Mouse (Mus musculus) left cerebral cortex, postnatal 25 days (tissue): ENCODE measurements around the gene Slc52a3. TPM values are rescaled to one million over a fixed set of nuclear protein-coding genes. Genes with fewer than 3 reads are reported as not detected.
"Not testable (repeated sequence)": the region's sequence is repeated elsewhere in the genome, so short reads cannot be mapped to it uniquely, and the experiment has no call there.

ENCODE experiments used
- DNase-seq, 2 experiments: peaks; one replicate each; pipeline ENCODE4 v3.0.0; 2022; ENCODE audit warnings: low spot score in 2 of 2, mixed read lengths in 1 of 2
- intact Hi-C: fragments of 180-260 bp; cut with DNase I; formaldehyde crosslinking; loops from one replicate; pipeline ENCODE4 v1.15.1; 2025
- total RNA-seq, 2 experiments: library from RNA; stranded (reverse); gene quantifications; 2 replicates each; pipeline ENCODE4 v1.2.3; 2021

Gene Slc52a3
- total RNA-seq, 2 experiments from 2014 or later = 4.0 to 4.1 TPM

DNA sequence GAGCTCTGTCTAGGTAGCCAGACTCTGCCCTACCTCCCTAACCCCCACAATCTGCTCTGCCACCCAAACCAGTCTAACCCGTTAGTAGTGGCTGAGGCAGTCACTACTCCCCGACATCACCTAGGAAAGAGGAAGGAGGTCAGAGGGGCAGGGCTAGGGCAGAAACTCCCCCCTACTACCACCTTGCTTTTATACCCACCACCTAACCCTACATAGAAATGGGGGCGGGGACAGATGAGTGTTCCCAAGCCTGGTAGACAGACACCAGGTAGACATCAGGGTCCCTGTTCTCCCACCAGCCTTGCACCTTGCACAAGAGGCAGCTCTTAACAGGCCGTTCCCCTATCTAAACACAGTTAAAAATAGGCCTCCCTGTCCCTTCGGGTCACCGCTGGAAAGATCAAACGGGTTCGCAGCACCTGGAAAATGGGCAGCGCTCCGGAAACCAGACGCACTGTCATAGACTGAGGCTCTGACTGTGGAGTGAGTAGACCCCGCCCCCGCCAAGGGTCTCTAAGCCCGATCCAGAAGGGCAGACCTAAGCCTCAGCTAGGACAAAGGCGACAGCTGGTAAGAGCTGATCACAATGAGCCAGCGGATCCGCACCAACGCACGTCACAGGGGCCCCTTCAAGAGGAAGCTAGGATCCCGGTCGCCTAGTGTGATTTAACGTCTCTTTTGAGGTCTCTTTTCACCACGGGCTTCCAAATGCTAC lies 23.3 kb upstream of the Slc52a3 start:
- no peak for DNase-seq
- intact Hi-C loops = no loop called here

DNA sequence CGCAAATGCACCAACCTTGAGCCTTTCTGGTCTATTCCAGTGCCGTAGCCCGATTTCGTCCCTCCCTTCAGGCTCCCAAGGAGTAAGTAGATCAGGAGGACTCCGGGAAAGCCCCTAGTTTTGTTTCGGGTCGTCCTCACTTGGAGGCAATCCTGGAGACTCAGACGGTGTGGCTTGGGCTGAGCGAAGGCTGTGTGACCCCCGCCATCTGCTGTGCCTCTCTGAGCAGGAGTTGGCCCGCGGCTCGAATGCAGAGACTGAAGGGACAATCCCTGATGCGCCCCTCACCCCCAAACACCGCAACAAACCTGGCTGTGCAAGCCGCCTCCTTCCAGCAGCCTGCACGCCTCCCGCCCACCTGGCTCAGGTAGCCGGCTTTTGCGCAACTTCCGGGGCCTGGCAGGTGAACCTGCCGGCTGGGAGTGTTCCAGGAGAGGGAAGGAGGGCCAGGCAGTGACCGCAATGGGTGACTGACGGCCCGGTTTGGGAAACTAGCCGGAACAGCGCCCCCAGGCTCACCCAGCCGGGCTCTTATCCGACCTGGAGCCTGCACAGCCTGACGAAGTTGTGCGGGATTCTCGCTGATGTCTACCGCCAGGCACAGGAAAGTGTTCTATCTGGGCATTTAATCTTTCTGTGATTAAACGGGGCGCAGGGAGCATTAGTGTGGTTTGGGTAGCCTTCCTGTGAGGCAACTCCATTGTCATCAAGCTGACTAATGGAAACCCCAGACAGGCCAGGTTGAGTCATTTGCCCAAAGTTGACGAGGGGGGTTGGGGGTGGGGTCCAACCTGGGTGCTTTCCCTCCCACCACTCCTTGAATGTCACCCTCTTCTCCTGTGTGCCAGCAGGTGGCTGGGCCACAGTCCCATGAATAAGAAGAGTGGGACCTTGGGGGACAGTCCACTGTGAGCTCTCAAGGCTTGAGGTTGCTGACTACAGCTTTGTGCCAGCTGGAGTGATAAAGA lies 22.4 kb upstream of the Slc52a3 start:
- intact Hi-C loops = no loop called here
- no peak for DNase-seq

DNA sequence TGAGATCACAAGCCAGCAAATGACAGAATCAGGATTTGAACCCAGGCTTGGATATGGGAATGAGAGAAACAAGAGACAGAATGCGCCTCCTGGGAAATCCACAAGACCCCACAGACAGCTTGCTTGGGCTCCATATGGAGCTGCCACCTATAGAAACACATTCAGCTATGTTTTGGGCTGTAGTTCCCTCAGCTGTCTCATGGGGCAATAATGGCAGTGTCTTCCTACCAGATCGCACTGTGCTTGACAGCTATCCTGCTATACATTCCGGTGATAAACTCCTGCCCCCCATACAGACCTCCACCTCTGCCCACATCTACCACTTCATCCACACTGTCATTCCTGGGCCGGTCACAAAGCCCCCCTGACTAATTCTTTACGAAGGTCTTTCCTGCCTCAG lies 21.0 kb upstream of the Slc52a3 start:
- intact Hi-C loops = no loop called here
- no peak for DNase-seq

DNA sequence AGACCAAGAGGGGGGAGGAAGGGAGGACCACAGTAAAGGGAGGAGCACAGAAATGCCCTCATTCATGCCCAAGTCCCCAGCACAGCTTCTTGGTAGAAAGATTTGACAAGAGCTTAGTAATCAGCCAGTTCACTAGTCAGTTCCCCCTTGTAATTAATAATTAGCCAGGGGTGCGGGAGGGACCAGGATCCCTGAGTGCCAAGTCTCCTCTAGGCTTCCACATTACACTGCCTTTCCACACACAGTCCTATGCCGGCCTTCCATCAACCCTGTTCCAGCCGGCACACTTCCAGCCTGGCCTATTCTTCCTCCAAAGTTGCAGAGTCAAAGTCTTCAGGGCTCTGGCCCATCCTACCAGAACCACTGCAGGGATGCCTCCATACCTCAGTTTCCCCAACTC lies 20.2 kb upstream of the Slc52a3 start:
- no peak for DNase-seq
- intact Hi-C loops = no loop called here

DNA sequence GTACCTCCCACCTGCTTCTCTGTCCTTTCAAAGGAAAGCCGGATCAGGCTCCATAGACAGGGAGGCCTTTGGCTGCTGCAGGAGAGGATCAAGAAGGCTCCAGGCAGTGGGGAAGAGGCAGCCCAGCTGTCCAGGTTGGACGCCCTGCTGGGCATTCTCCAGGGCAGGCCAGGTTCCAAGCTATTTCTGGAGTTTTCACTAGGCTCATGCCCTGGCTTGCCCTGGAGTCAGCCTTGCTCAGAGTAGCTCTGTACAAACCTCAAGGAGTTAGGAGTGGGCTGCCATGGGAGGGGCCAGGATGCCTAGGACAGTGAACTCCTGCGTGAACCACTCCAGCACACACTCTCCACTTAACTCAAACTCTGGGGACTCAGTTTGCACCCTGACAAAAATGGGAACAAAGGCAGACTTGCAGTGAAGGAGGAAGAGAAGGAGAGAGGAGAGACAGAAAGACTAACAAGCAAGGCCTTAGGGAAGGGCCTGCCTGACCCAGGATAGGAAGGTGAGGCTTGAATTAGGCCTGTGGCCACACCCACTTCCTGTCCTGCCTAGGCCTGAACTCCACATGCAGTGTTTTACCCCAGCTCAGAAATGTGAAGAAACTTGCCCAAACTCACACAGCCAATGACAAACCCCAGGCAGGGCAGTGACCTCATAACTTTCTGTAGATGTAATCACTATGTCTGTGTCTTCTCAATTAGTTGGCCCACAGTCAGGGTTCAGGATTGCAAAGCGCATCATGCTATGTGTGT lies 18.4 kb upstream of the Slc52a3 start:
- DNase-seq = no peak
- intact Hi-C loops = no loop called here

DNA sequence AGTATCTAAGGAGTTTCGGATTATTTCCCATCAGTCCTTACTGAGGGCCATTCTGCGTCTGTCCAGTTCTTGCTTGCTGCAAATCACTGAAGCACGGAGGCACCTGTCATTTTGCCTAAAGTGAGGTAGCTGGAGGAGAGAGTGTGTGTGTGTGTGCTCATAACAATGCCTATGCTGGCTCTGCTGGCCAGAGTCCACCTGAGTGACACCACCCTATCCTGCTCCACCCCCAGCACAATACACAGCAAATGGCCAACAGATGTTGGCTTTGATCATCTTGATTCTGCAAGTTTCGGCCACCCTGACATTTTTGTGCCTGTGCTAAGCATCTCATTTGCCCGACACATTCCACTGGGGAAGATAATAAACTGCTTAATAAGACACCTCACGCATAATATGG lies 17.8 kb upstream of the Slc52a3 start:
- intact Hi-C loops = no loop called here

DNA sequence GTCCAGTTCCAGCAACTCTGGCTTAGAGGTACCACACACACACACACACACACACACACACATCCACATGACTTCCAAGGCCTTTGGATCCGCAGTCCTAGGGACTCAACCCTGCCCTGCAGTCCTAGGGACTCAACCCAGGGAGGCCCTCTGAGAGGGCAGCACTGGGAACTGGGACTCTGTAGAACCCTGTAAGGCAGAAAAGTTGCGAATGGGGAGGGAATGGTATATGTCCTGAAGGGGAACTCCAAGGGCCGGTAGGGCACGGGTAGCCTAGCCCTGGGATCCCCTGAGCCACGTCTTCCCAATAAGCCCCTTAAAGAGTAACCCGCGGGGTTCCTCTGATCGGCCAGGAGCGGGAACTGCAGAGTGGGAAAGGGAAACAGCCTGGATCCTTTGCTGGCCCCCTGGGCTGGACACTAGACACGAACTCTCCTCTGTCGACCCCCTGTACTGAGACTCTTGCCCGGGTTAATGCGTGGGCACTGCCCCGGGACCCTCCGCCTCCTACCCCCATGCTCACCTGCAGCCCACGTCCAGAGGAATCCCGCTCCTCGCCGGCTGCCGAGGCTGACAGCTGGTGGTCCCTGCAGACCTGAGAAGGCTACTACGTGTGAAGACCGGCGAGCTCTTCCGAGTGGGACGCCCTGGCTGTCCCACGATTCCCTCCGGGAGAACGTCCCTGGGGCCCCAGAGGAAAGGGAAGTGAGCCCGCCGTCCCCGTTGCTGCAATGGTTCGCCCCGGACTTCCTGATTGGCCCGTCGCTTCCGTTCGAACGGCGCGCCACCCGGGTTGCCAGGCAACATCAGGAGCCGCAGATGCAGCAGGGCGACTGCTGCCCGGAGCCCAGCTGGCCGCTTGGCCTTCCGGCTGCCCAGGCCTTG lies 16.6 kb upstream of the Slc52a3 start, which contains the start of gene Fam110a:
Gene Fam110a, minus strand, starts transcription at position 750 of the 885 bp plus-strand sequence.
- peak; percentile 92 to 96 for DNase-seq
- intact Hi-C loops = no loop called here

More for the DNA sequence above, 17.8 kb upstream of the Slc52a3 start:
- no peak for DNase-seq

DNA sequence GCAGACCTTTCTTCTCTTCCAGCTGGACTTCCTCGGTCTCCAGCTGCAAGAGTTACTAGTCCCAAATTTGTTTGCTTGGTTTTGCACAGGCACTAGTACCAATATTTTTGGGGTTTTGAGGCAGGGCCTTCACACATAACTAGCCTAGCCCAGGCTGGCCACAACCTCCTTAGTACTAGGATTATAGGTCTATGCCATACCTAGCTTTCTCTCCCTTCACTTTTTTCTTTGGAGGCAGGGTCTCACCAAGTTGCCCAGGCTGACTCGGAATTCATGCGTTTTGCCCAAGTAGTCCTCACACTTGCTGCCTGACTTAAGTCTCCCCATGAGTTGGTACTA lies 16.0 kb upstream of the Slc52a3 start:
- DNase-seq = no peak
- intact Hi-C loops = no loop called here

DNA sequence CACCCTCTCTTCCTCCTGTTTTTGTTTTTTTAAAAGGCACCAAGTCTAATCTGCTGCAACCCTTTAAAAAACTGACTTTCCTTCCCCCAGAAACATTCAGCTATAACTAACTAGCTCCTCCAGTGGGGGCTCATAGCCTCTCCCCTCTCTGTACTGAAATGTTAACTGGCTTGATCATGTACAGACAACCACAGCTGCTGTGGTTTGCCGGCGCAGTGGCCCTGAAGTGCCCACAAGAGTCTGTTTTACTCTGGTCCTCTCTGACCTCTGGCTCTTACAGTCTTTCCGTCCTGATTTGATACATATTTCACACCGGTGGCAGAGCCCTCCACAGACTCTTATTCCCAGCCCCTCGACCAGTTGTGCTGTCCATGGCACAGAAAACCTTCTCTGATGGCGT lies 15.0 kb upstream of the Slc52a3 start:
- no peak for DNase-seq
- intact Hi-C loops = no loop called here

DNA sequence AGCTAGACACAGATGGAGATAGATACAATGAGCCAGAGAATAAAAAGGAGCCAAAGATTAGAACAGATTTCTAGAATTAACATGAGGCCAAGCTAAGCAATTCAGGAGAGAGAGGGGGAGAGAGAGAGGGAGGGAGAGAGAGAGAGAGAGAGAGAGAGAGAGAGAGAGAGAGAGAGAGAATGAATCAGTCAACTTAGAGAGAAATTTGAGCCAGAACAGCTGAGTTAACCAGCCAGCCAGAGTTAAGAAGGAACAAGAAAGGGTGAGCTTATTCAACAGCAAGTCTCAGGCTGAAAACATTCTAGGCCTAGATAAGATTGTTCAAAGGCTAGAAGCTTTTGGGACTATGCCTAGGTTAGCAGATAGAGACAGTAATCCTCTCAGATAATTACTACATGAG lies 13.8 kb upstream of the Slc52a3 start:
- DNase-seq = no peak

DNA sequence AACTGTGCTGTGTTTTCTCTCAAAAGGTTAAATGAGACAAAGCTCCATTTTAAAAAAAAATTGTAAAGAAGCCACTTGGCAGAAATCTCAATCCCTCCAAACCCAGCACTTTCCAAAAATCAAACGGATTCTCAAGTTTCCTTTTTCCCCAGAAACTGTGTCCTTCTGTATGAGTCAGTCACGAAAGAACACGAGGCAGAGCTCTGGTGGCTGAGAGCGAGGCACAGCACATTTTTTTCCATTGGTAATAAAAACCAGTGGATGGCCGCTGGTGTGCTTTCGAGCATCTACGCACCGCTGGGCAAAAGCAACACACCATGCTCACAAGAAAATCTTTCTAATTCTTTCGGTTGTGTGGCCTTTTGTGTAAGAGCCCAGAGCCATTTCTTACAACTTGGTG lies 12.3 kb upstream of the Slc52a3 start:
- intact Hi-C loops = no loop called here
- DNase-seq = peak in 1 of 2 experiments; percentile 31

More for the DNA sequence above, 13.8 kb upstream of the Slc52a3 start:
- intact Hi-C loops = no loop called here

DNA sequence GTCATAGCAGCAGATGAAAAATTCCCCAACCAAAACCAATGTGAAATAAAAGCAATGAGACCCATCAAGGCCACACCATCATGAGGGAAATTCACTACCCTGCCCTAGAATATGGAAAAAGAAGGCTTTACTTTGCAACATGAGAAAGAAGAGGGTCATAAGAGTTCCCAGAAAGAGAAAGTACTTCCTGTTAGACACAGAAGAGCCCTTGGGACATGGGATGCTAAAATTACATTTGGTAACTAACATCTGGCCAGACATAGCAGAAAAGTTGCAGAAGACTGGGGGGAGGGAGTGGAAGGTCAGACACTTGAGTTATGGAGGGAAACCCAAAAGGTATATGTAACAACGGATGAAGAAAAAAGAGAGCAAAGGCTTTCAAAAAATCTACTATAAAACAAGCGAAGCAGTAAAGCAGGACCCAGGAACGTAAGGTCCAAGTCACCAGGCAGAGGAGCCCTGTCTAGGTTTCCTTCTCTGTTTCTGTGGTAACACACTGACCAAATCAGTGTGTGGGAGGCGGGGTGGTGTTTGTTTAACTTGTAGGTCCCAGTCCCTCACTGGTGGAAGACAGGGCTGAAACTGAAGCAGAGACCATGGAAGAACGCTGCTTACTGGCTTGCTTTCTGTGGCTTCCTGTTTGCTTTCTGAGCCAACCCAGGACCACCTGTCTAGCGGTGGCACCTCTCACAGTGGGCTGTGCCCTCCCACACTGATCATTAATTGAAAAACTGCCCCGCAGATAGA lies 10.7 kb upstream of the Slc52a3 start:
- DNase-seq = no peak
- intact Hi-C loops = no loop called here

DNA sequence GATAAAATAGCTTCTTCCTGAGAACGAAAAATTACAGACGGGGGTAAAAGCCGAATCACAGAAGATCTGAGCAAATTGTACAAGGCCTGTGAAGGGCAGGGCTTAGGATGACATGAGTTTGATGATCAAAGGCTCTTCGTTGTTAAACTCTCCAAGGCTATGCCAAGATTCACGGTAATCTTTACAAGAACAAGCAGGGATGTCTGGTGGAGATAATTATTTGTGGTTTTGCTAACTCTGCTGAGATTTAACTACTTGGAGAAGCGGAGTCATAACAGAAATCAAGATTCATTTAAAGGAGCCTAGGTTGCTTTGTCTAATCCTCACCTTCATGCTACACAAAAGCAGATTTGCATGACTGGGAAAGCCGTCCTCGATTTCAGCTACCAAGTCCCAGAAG lies 9.4 kb upstream of the Slc52a3 start:
- no peak for DNase-seq
- intact Hi-C loops = no loop called here

DNA sequence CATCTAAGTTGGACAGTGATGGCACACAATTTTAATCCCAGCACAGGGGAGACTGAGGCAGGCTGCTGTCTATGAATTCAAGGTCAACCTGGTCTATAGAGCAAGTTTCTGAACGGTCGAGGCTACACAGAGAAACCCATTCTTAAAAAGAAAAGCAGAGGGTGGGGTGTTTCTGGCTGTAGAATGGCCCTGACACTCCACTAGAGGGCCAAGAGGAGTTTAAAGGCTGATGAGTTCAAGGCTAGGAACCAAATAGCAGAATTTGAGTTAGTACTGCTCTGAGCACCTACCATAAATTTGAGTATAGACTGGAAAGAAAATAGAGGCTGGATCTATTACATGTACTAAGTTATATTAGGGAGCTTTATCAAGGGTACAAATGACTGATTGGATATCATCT lies 7.3 kb upstream of the Slc52a3 start:
- no peak for DNase-seq
- intact Hi-C loops = no loop called here

DNA sequence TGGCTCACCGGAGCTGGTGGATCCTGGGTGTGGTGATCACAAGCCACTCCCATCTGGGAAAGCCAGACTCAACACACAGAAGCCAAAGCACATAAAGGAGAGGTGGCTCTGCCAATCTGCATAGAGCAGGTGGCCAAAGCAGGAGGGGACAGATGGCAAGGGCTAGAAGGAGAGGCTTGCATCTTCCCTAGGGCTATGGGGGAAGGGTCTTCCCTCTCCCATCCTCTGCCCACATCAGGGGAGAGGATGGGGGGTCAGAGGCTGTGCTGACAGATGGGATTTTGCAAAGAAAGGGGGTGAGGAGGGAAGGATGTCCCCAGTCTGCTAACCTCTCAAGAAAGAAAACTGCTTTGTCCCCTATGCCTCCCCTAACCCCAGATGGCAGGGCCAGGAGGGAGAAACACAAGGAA lies 5.3 kb upstream of the Slc52a3 start:
- DNase-seq = no peak
- intact Hi-C loops = loop anchor here (5.0 kb wide), 1 partner anchor 239 kb away; no protein-coding TSS in a partner anchor

DNA sequence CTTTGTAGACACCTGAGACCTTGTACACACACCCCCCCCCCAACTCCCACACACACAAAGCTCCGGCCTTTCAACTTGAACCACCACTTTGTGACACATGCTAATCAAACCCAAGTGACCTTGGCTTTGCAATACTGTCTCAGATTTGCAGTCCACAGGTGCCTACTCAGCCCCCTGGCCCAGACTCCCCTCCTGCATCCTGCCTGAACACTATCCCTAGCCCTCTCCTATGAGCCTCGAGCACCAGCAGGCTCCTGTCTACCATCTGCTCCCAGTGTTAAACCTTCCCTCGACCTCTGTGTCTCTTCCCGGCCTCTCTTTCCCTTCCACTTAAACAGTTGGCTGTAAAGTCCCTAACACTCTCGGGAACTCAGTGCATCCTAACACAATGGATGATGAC lies 4.9 kb upstream of the Slc52a3 start:
- no peak for DNase-seq
- intact Hi-C loops = loop anchor here (5.0 kb wide), 1 partner anchor 239 kb away; no protein-coding TSS in a partner anchor

DNA sequence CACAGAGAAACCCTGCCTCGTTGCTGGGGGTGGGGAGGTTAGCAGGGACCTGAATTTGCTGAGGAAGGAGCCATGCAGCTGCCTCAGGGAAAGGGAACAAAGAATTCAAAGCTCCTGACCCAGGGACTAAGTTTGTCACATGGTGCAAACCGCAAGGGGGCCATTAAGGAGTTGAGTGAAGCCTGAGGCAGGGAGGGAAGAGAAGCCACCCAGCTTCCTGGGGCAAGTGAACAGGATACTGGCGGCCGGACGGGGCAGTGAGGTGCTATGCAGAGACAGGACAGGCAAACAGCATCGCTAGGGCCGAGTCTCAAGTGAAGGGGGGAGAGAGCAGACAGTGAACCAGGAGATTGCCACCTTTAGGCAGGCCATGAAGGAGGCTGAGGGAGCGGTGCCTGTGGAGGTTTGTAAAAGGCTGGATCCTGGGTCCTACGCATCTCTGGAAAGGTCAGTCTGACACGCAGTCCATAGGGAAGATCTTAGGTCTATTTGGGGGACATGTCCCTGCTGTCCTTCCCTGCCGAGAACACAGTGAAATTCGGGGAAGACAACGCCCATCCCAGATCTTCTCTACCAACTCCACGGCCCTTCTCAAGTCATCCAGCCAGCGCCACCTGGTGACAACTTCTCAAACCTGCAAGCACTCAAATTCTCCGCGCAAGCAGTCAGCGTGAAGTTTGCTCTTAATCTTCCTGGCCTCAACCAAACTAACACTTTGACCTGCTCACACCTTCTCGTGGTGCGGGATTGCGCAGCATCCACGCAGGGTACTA lies 1.8 kb upstream of the Slc52a3 start:
- intact Hi-C loops = loop anchor here (1.0 to 5.0 kb wide), 3 partner anchors 52 to 242 kb away; no protein-coding TSS in a partner anchor
- DNase-seq = peak; percentile 68 to 72

DNA sequence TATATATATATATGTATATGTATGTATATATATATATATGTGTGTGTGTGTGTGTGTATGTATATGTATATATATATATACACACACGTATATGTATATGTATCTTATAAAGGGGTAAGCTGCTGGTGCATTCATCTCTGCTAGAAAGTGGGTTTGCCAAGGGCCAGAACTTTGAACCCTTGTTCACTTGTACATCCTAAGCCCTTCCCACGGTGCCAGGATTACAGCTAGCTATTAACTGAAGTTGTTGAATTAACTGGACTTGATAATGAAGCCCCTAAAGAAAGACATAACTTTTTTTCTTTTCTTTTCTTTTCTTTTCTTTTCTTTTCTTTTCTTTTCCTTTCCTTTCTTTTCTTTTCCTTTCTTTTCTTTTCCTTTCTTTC lies 872 bp downstream of the Slc52a3 start:
- DNase-seq, intact Hi-C loops: not testable (repeated sequence)
